Mouse (Mus musculus) thymus, postnatal 36 days (tissue): ENCODE results near the gene Nup214.

Experiments used
- DNase-seq, 2 experiments: peaks; one replicate each; pipeline ENCODE4 v3.0.0; 2022; ENCODE audit warnings: mixed read lengths in 2 of 2

The Nup214 gene

DNA sequence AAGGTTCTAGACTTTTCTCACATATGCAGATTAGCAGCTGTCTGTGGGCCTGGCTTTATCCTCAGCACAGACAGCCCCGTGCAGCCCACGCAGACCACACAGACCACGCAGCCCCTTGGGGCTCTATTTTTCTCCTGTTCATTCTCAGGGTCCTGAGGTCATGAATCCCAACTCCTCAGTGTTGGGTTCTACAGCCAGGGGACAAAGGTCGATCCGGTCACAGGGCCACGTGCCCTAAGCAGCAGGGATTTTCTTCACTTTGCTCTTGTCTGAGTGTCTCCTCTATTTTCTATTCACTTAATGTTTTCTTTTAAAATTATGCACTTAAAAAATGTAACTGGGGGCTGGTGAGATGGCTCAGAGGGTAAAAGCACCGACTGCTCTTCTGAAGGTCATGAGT, 101.1 kb downstream of the Nup214 start:
- no peak for DNase-seq

DNA sequence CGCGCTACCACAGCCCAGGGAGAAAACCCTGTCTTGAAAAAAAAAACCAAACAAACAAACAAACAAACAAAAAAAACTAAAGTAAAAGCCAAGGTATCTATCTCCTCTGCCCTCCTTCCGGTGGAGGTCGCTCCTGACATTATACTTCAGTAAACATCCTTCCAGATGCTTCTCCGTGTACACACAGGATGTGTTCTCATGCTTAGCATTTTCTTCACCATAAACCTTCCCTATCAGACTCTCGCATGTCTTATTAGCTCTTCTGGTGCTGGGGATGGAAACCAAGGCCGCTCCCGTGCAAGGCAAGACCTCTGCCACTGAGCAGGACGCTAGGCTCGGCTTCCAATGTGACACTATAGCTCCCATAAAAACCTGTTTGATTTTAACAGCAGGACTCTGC, 103.5 kb downstream of the Nup214 start:
- peak in 1 of 2 experiments; percentile 45 for DNase-seq

DNA sequence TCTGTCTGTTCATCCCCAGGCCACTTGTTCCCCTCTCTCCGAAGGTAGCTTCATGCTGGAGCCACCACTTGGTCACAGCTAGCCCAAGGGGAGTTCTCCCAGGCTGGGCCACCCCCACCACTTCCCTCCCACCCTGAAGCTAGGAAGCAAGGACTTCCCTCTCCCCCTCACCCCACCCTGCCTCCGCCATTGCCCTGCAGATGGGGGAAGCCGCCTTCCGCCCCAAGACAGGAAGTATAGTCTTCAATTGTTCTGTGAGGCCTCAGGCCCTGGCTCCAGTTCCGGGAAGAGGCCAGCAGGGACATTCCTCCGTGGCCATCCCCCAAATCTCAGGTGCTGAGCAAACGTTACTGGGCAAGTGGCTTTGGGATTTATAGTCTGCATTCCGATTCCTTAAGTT, 104.3 kb downstream of the Nup214 start:
- peak; percentile 81 to 89 for DNase-seq

DNA sequence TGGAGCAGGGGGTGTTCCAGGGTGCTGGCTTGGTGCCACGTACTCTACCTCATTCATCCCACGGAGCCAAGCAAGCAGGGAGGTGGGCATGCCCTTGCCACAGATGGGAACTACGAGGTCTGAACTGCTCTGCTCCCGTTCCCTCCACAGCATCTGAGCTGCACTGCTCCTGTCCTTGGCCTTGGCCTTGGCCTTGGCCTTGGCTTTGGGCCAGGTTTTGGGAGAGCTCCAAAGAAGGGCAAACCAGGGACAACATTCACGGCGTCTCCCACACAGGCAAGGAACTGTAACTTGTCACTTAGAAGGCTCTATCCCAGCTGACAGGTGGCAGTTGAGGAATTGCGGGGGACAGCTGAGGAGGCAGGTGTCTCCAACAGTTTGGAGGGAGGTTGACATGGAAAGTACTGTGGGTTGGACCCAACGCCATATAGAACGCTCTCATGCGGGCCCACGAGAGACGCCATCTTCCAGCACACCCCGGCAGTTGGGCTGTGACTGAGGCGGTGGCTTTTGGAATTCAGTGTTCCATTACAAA, 105.0 kb downstream of the Nup214 start:
- peak; percentile 37 to 47 for DNase-seq

DNA sequence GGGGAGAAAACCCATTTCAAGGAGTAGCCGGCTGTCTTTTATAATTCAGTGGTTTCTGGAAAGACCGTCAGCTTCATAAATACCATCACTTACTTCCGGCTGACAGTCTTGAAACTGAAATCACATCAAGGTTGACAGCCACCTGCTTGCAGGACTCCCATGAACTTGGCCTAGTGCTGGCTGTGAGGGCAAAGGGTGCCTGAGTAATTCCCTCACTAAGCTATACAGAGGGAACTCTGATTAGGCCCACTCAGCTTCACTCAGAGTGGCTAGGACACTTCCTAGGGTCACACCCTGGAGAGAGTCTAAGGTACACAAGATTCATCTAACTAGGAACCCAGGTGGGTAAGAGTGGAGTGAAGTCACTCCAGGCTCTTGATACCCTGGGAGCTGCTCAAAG, 106.4 kb downstream of the Nup214 start:
- peak; percentile 36 to 42 for DNase-seq

DNA sequence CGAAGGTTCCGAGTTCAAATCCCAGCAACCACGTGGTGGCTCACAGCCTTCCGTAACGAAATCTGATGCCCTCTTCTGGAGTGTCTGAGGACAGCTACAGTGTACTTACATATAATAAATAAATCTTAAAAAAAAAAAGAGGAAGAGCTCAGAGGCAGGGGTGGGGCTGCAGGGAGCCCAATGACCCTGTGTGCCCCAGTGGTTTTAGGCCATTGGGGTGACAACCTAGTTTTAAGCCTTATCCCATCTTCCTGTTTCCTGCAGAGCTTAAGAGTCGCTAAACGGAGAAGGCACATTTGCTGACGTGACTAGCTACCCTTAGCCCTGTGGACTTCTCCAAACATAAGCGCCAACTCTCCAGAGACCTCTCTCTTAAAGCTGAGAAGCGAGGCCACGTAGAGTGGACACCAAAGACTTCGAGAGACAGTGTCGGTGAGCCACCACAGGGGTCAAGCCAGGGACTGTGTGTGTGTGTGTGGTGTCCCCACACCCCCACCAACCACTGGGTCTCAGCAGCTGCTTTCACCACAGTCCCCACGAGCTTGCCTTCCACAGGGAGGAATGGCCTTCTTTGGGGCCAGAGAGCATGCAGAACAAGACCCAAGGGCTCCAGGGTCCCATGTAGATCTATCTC, 107.2 kb downstream of the Nup214 start:
- DNase-seq: peak in 1 of 2 experiments; percentile 56

DNA sequence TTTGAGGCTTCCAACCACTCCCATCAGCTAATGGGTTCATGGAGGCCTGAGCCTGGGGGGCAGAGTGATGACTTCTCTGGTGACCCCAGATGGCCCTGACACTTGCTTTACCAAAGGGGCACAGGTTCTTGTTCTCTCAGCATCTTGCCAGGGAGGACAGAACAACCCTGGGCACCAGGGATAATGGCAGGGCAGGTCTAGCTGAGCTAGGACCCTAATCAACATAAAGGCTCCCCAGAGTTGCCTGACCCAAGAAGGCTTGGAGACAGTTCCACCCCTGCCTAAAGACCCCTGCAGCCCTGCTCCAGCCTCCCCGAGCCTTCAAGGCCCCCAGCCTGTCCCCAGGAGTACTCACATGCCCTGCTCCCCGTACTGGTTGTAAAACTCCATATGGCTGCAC, 108.0 kb downstream of the Nup214 start:
- DNase-seq: peak in 1 of 2 experiments; percentile 47

DNA sequence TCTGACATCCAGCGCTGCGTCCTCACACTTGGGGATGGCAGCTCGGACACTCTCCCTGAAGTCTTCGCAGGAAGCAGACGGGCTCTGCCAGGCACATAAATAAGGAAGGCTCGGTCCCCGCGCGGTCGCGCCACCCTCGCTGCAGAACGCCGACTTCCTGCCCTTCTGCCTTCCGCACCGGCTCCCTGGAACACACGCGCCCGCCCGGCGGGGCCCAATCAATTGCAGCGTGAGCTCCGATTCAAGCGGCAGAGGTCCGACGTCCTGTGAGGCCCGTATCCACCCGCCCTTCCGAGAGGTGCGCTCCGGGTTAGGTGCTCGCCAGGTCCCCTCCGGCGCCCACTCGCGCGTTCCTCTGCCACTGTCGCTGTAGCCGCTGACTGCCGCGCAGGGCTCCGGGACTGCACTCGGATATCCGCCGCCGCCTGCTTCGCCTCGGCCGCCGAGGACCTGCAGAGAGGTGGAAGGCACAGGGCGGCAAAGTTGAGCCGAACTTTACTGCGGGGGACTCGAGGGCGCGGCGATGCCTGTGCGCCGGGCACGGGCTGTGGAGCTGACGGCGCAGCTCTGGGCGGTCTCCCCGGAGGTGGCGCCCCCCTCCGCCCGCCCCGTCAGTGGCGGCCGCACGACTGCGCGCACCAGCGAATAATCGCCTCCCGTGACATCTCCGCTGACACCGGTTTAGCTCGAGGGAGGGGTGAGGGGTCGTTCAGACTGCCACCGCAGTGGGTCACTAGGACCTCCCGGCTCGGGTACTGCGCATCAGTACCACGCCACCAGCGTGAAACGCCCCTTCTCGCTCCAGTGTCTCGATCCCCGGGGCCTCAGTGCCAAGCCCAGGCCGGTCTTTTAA, 109.1 kb downstream of the Nup214 start:
- DNase-seq: peak; percentile 86 to 89

DNA sequence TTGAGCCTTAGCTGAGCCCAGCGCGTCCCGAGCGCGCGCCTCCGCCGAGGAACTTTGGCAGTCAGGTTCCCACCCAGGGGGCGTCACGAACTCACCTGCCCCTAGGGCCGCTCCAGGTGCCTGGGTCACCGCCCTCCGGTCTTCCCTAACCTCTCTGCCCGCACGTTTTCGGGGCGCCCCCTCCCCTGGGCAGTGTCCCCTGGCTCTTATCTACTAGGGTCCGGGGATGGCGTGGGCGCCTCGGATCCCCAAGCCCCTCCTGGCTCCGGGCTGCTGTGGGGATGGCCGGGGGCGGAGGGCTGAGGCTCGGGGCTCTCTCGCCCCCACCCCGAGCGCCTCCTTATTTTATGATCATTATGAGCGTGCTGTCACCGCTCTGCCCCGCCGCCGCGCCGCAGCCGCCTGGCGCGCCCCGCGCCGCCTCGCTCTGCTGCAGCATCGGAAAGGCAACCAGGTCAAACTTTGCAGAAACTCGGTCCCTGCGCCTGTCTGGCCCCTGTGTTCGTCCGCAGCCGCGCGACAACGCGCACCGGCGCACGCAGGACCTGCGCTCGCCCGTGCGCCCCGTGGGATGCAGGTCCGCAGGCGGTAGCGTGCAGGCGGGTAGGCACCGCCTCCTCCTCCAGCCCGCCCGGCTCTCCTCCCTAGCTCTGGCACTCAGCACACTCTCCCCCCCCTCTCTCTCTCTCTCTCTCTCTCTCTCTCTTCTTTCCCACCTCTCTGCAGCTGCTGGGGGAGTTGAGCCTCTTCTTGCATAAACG, 110.1 kb downstream of the Nup214 start, which contains the start of gene Fam78a:
Fam78a (minus strand) TSS at position 747 of the 761 bp plus-strand sequence.
- DNase-seq: peak; percentile 71 to 84

DNA sequence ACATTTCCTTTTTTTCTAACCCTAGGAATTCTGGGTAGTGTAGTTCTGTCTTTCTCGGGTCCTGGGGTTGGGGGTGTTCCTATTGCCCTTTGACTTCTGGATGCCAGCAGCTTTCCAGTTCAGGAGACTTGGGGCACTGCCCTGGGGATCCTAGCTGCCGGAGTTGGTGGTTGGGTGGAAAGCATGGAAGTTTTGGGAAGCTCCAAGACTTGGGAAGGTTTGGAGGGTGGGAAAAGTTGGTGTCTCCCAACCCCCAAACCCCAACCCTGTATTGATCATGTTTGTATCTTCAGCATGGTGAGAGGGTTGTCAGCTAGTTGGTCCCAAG, 110.6 kb downstream of the Nup214 start:
- DNase-seq: no peak

DNA sequence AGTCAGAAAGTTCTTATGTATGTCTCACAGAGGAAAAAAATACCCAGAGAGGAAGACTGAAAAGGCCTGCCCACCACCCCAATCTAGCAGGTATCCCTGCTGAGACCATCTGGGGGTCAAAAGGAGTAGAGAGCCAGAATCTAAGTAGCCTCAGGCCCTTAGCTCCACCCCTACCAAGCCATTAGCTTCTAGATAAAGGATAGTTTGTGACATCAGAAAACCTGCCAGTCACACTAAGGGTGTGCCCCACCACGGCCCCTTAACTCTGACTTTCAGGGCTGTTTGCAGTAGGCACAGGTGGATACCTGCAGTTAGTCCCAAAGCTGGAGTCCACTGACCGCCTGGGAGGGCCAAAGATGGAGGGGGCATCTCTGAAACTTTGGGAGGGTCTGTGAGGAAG, 111.0 kb downstream of the Nup214 start:
- peak in 1 of 2 experiments; percentile 46 for DNase-seq

DNA sequence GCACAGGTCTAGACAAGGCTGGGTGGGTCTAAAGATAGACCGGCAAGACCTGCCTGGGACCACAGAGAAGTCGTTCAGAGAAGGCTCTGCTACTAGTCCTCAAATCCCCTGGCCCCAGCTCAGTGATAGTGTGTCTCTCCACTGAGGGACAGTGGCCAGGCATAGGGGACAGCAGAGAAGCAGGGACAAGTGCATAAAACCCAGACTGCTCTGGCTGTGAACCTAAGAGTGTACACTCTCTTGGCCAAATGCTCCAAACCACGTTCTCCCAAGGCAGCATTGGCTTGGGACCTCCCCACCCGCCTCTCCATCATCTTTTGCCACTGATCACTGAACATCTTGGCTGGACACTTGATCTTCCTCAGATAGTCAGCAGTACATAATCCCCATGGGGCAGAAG, 113.4 kb downstream of the Nup214 start:
- no peak for DNase-seq

DNA sequence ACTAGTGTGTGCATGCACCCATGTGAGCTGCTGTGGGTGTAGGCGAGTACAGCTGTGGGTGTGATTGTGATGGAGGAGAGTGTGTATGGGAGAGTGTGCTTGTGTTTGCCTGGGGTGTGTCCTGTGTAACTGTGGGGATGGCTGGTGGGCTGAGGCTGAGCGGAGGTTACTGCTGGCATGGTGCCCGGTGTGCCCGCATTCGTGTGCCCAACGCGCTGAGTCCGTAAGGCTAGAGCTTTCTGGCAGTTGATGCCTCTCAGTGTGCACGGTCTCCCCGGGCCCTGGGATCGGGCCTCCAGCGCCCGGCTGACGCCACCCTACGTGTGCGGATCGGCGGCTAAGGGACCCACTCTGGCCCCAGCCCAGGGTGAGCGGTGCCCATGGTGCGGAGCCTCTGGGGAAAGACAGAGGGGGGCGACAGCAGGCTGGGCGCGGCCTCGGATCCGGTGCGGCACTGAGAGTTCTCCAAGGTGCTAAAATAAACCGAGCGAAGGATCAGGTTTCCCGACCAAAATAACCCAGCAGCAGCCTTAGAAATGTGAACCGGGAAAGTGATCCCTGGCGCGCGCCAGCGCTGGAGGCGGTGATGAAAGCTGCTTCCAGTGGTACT, 114.2 kb downstream of the Nup214 start:
- peak; percentile 26 to 38 for DNase-seq

DNA sequence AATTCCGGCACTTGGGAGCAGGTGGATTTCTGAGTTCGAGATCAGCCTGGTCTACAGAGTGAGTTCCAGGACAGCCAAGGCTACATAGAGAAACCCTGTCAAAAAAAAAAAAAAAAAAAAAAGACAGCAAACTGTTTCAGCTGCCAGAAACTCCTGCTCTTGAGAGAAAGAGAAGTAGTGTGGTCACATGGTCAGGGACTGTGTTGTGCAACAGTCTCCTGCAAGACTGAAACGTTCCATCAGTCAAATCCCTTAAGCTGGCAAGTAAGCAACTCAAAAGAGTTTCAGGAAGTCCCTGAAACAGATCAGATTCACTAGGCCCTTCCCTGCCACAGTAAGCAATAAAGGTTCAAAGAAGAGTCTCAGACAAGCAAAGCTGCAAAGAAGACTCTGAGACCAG, 115.4 kb downstream of the Nup214 start:
- no peak for DNase-seq

DNA sequence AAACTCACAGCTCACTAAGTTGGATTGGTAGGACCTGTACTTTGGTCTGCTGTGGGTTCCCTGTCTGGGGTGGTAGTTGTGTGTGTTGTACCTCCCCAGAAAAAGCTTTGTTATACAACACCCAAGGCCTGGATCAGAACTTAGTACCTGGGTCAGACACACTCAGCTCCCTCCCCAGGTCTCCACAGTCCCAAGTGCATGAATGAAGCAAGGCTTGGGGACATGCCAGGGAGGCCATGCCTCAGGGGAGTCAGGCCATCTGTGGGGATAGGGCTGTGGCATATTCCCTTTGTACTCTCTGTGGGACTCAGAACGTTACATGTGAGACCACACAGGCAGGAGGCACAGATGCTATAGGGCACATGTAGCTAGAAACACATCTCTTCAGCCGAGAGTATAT, 115.9 kb downstream of the Nup214 start:
- DNase-seq: no peak

DNA sequence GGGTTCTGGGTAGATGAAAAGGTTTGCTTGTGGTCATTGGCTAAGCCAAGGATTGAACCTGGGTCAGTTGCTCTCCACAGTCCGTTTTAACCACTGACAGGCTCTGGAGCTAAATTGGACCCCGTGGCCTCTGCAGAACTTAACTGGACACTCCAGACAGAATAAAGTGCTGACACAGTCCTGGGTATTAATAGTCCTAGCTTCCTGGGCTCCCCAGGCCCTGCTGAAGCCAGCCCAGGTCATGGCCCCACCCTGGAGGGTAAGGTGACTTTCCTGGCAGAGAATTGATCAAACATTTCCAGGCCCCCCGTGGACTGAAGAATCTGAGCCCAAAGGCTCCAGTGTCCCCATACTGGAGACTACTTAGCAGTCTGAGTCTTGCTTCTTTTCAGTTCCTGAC, 117.7 kb downstream of the Nup214 start:
- no peak for DNase-seq

DNA sequence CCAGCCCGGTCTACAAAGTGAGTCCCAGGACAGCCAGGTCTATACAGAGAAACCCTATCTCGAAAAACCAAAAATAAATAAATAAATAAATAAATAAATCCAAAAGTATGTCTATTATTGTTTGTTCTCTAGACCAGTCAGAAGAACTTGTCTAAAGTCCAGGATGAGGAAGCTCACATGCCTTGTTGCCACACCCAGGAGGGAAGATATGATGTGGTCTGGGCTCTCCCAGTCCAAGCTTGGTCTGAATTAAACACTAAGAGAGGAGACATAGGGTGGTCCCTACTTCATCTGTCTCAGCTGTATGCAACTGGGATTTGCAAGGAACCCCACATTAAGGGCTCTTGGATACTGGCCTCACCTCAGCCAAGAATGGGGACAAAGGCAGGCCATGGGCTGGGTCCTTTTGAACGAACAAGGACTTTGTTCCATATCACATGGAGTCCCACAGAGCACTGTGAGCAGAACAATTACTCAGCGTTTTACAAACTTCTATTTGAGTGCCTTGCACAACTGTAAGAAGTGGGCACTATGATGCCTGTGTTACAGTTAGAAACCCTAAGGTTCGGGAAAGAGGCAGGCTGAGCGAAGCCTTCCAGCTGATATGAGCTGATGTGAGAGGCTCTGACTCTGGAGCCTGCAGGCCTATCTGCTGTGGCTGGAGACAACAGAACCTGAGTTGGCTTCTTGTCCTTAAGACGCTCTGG, 119.9 kb downstream of the Nup214 start:
- DNase-seq: no peak

DNA sequence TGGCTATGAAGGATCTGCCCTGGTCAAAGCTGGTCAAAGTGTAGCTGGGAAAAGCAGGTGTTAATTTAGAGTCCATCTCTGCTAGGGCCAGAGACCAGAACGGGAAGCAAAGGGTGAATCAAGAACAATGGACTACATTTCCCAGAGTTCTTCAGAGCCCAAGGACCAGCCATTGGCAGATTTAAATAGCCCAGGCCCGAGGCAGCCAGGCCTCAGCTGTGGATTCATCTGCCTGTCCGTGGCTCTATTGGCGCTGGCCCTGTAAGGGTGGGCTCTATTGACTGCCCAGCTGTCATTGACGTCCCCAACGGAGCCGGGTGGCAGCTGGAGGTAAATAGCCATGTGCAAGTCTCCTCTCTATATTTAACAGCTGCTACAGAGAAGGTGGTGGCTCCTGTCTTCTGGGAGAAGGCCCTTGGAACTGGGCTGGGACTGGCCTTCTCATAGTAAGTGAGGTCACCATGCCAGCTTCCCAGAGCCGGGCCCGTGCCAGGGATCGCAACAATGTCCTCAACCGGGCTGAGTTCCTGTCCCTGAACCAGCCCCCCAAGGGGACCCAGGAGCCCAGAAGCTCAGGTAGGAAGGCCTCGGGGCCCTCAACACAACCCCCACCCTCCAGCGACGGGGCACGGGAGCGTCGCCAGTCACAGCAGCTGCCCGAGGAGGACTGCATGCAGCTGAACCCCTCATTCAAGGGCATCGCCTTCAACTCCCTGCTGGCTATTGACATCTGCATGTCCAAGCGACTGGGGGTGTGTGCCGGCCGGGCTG, 121.3 kb downstream of the Nup214 start, which contains the start of gene Plpp7:
Plpp7 (plus strand) TSS at position 178 of the 771 bp plus-strand sequence.
- DNase-seq: no peak

DNA sequence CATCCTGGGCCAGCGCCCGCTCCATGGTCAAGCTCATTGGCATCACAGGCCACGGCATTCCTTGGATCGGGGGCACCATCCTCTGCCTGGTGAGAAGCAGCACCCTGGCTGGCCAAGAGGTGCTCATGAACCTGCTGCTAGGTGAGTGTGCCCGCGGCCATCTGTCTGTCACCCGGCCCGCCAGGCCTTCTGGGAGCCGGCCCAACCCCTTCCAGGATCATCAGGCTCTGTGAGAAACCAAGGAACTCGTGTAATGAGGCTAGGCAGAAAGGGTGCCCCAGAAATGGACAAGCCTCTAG, 121.8 kb downstream of the Nup214 start:
- no peak for DNase-seq

DNA sequence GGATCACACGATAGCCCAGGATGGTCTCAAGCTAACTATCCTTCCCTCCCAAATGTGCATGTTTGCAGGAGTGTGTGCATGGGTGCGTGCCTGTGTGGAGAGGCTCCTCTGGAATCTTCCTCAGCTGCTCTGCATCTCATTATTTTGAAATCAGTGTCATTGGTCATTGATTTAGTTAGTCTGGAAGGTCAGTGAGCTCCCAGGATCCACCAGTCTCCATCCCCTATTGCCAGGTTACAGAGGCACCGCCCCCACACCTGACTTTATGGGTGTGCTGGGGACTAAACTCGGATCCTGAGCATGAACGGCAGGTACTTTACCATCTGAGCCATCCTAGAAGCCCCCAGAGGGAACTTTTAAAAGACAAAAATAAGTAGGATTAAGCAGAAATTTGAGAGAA, 128.7 kb downstream of the Nup214 start:
- no peak for DNase-seq

DNA sequence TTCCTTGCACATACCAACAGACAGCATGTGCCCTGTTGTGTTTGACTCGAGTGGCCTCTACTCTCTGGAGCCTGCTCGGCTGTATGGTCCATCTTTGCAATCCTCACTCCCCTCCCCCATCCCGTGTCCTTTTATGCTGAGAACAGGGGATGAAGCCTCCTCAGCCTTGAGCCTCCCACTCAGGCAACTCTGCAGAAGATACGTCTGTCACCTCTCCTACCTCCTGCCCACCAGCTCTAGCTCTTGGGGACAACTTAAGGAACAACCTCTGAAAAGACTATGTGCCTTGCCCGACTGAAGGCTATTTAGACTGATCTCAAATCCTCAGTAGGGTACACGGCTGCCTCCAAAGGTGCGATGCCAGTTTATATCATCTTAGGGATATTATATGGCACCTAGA, 129.3 kb downstream of the Nup214 start:
- no peak for DNase-seq
